9 mouse cellular contexts compared by ENCODE assay signal in the genomic region with DNA sequence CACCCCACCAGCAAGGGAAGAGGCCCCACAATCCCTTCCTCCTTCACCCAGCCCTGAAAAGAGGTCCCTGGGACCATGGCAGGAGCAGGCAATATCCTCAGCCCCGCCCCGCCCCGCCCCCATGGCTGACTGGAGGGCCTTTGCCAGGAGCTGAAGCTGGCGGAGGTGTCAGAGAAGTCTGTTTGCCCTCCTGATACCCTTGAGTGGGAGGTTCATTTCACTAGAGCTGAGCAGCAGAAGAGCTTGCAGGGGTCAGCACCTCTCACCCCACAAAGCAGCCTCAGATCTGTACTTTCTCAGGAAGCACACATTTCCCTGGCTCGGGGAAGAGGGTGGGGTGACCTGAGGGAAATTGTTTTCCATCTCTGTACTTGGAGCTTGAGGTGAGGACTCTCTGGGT. TPM values are rescaled to one million over a fixed set of nuclear protein-coding genes. Genes with fewer than 3 reads are reported as not detected.
A peak's percentile ranks its signal among the peaks of the same experiment; 100 is the strongest.
DNase-seq lines count a peak whose midpoint lies in the region; ATAC-seq and TF ChIP-seq lines count a peak whose summit lies in the region.
"Had no signal": no experiment of that assay in that cellular context is flagged by ENCODE, and none has a peak within 500 bp of the region (broad histone marks: within the 10 kb centered on the region; RNA-seq: fewer than 3 reads in every experiment).

No protein-coding gene starts in this region.

- no peak for DNase-seq in left cerebral cortex, adult 2 months (ENCODE audit: extremely low spot score in 1 of 2, low spot score in 2 of 2)
- no peak for DNase-seq in left cerebral cortex, postnatal 4 days
- peak; percentile 99 for DNase-seq in heart, adult 11 months
- DNase-seq in thymus, postnatal 0 days (ENCODE audit: low spot score), result no peak
- DNase-seq: embryo, embryonic 11 days had no signal

- peak overlapping the region; percentile 17; the same call in 1 of the 2 replicates for H3K9ac ChIP-seq in heart, embryonic 11.5 days (ENCODE audit: low read depth, low read length)
- no peak overlapping the region for H3K9ac ChIP-seq in limb, embryonic 15.5 days

- H3K4me3 ChIP-seq in left cerebral cortex, adult 2 months, result no peak overlapping the region
- H3K4me3 ChIP-seq in heart, embryonic 11.5 days (ENCODE audit: low read depth, low read length), result no peak overlapping the region
- H3K4me3 ChIP-seq in limb, embryonic 15.5 days, result no peak overlapping the region
- H3K4me3 ChIP-seq: myocyte had no signal

- H3K4me2 ChIP-seq in heart, embryonic 11.5 days, result no peak overlapping the region
- no peak overlapping the region for H3K4me2 ChIP-seq in limb, embryonic 15.5 days

- H3K27me3 ChIP-seq in heart, embryonic 11.5 days (ENCODE audit: control insufficient read depth, insufficient read depth, low read length), result no peaks in the 10 kb centered on the region
- H3K27me3 ChIP-seq in limb, embryonic 15.5 days, result no peaks in the 10 kb centered on the region

- TF ChIP-seq CTCF in left cerebral cortex, adult 2 months (IDR thresholded peaks at IDR 0.05), result no peak

- no peak for ATAC-seq in heart, embryonic 11.5 days (replicated peaks; ENCODE audit: insufficient number of reproducible peaks, low FRiP score, low TSS enrichment)
- no peak for ATAC-seq in limb, embryonic 15.5 days (ENCODE audit: insufficient number of reproducible peaks, low FRiP score, low TSS enrichment, low read depth)
- ATAC-seq in erythroblast, adult 5-6 weeks (replicated peaks; ENCODE audit: low FRiP score, poor library complexity, severe bottlenecking), result no peak

- H3K4me1 ChIP-seq in heart, embryonic 11.5 days (ENCODE audit: control insufficient read depth, insufficient read depth, low read length), result peaks cover 78% of the 10 kb centered on the region
- peaks cover 55% of the 10 kb centered on the region for H3K4me1 ChIP-seq in limb, embryonic 15.5 days

- no peaks in the 10 kb centered on the region for H3K9me3 ChIP-seq in heart, embryonic 11.5 days (replicated peaks; ENCODE audit: control insufficient read depth, low read length)
- no peaks in the 10 kb centered on the region for H3K9me3 ChIP-seq in limb, embryonic 15.5 days

- H3K27ac ChIP-seq in left cerebral cortex, adult 2 months, result peak overlapping the region; percentile 80
- peak overlapping the region; percentile 99 for H3K27ac ChIP-seq in heart, embryonic 11.5 days (ENCODE audit: low read depth, low read length)
- H3K27ac ChIP-seq in limb, embryonic 15.5 days, result peak overlapping the region; percentile 13; the same call in 1 of the 2 replicates

- H3K36me3 ChIP-seq in heart, embryonic 11.5 days (ENCODE audit: control insufficient read depth, insufficient read depth, low read length), result peaks cover 10% of the 10 kb centered on the region
- H3K36me3 ChIP-seq in limb, embryonic 15.5 days, result peaks cover 34% of the 10 kb centered on the region; the same call in 1 of the 2 replicates

- 48% methylated on average over 5 of the region's 5 CpGs for WGBS in heart, embryonic 11.5 days (ENCODE audit: insufficient replicate concordance)
- 61% methylated on average over 5 of the region's 5 CpGs for WGBS in limb, embryonic 15.5 days

- intact Hi-C loops in left cerebral cortex, adult 2 months (cut with DNase I), result loop anchor here (1.0 kb wide), 1 partner anchor 75 kb away; no protein-coding TSS in a partner anchor
- intact Hi-C loops in left cerebral cortex, postnatal 4 days (cut with DNase I), result no loop called here

RNA-seq across cellular contexts. Expression of a gene that starts 11.1 kb away (rescaled TPM):
- 1 to 10 TPM; 8.3 TPM for total RNA-seq in left cerebral cortex, adult 2 months (2021)
- total RNA-seq in left cerebral cortex, postnatal 4 days (2021), result 1 to 10 TPM; 8.3 to 9.6 TPM
- polyA plus RNA-seq in heart, embryonic 11.5 days (2014; fragmentation: Nextera tagmentation; extraction: Ambion mirVana), result 9.6 and 13.1 TPM in 2 replicates
- 12.7 and 16.4 TPM in 2 replicates for polyA plus RNA-seq in limb, embryonic 15.5 days (2015; fragmentation: Nextera tagmentation; extraction: Ambion mirVana)
- 10.5 and 11.5 TPM in 2 replicates for polyA plus RNA-seq in thymus, postnatal 0 days (2015; fragmentation: Nextera tagmentation; extraction: Ambion mirVana)
- total RNA-seq in erythroblast, adult 5-6 weeks (2015; ENCODE audit: low replicate concordance), result 3.1 and 3.7 TPM in 2 replicates
- 2.0 and 2.8 TPM in 2 replicates for total RNA-seq in erythroblast, adult 5-6 weeks (2017; ENCODE audit: low replicate concordance)

RNA-seq across cellular contexts. Expression of a gene that starts 19.5 kb away (rescaled TPM):
- total RNA-seq in left cerebral cortex, adult 2 months (2021), result 1 to 10 TPM in 1 of 2 experiments, under 1 TPM in 1; 0.87 to 1.5 TPM
- total RNA-seq in left cerebral cortex, postnatal 4 days (2021), result under 1 TPM; 0.52 to 0.76 TPM
- 0.11 TPM in 1 of 2 replicates, not detected in the other for polyA plus RNA-seq in heart, embryonic 11.5 days (2014; fragmentation: Nextera tagmentation; extraction: Ambion mirVana)
- 0.14 TPM in 1 of 2 replicates, not detected in the other for polyA plus RNA-seq in limb, embryonic 15.5 days (2015; fragmentation: Nextera tagmentation; extraction: Ambion mirVana)
- polyA plus RNA-seq in thymus, postnatal 0 days (2015; fragmentation: Nextera tagmentation; extraction: Ambion mirVana), result 0.10 and 0.13 TPM in 2 replicates
- 2.1 TPM in 1 of 2 replicates, not detected in the other for total RNA-seq in erythroblast, adult 5-6 weeks (2015; ENCODE audit: low replicate concordance)
- total RNA-seq in erythroblast, adult 5-6 weeks (2017; ENCODE audit: low replicate concordance), result 1.9 TPM in 1 of 2 replicates, not detected in the other

RNA-seq across cellular contexts. Expression of a gene that starts 23.6 kb away (rescaled TPM):
- total RNA-seq in left cerebral cortex, adult 2 months (2021), result 10 to 100 TPM; 22.5 to 24.1 TPM
- 10 to 100 TPM; 28.3 to 32.0 TPM for total RNA-seq in left cerebral cortex, postnatal 4 days (2021)
- polyA plus RNA-seq in heart, embryonic 11.5 days (2014; fragmentation: Nextera tagmentation; extraction: Ambion mirVana), result 29.6 and 34.3 TPM in 2 replicates
- polyA plus RNA-seq in limb, embryonic 15.5 days (2015; fragmentation: Nextera tagmentation; extraction: Ambion mirVana), result 40.3 TPM in 2 replicates
- 37.3 and 40.5 TPM in 2 replicates for polyA plus RNA-seq in thymus, postnatal 0 days (2015; fragmentation: Nextera tagmentation; extraction: Ambion mirVana)
- total RNA-seq in erythroblast, adult 5-6 weeks (2015; ENCODE audit: low replicate concordance), result 6.7 and 7.5 TPM in 2 replicates
- 3.8 and 9.6 TPM in 2 replicates for total RNA-seq in erythroblast, adult 5-6 weeks (2017; ENCODE audit: low replicate concordance)

RNA-seq across cellular contexts. Expression of a gene that starts 28.4 kb away (rescaled TPM):
- 10 to 100 TPM; 41.1 to 44.7 TPM for total RNA-seq in left cerebral cortex, adult 2 months (2021)
- total RNA-seq in left cerebral cortex, postnatal 4 days (2021), result 10 to 100 TPM; 39.0 to 47.3 TPM
- polyA plus RNA-seq in heart, embryonic 11.5 days (2014; fragmentation: Nextera tagmentation; extraction: Ambion mirVana), result 34.5 and 36.0 TPM in 2 replicates
- 51.7 and 53.8 TPM in 2 replicates for polyA plus RNA-seq in limb, embryonic 15.5 days (2015; fragmentation: Nextera tagmentation; extraction: Ambion mirVana)
- 79.8 and 80.8 TPM in 2 replicates for polyA plus RNA-seq in thymus, postnatal 0 days (2015; fragmentation: Nextera tagmentation; extraction: Ambion mirVana)
- 20.5 and 26.9 TPM in 2 replicates for total RNA-seq in erythroblast, adult 5-6 weeks (2015; ENCODE audit: low replicate concordance)
- 18.4 and 23.7 TPM in 2 replicates for total RNA-seq in erythroblast, adult 5-6 weeks (2017; ENCODE audit: low replicate concordance)

RNA-seq across cellular contexts. Expression of a gene that starts 36.5 kb away (rescaled TPM):
- 1 to 10 TPM; 2.7 to 3.1 TPM for total RNA-seq in left cerebral cortex, adult 2 months (2021)
- 1 to 10 TPM; 7.7 to 9.1 TPM for total RNA-seq in left cerebral cortex, postnatal 4 days (2021)
- 23.1 and 27.5 TPM in 2 replicates for polyA plus RNA-seq in heart, embryonic 11.5 days (2014; fragmentation: Nextera tagmentation; extraction: Ambion mirVana)
- polyA plus RNA-seq in limb, embryonic 15.5 days (2015; fragmentation: Nextera tagmentation; extraction: Ambion mirVana), result 27.4 and 28.0 TPM in 2 replicates
- polyA plus RNA-seq in thymus, postnatal 0 days (2015; fragmentation: Nextera tagmentation; extraction: Ambion mirVana), result 34.6 and 39.0 TPM in 2 replicates
- 2.7 and 4.4 TPM in 2 replicates for total RNA-seq in erythroblast, adult 5-6 weeks (2015; ENCODE audit: low replicate concordance)
- 4.1 and 13.7 TPM in 2 replicates for total RNA-seq in erythroblast, adult 5-6 weeks (2017; ENCODE audit: low replicate concordance)

Comparison
In these comparisons a context has a peak if more than half of its experiments do, and no peak if none do; other contexts are left out.
1. H3K27ac ChIP-seq: peak in every context shown above with its lines; median percentile 99 in heart, embryonic 11.5 days; 80 in left cerebral cortex, adult 2 months; 13 in limb, embryonic 15.5 days.